Mouse (Mus musculus): ENCODE measurements at regions not wholly inside any gene's neighbourhood (a gene's known extent, or its start where the extent isn't known, plus 50 kb on each side); places are given as distances from the start of the nearest gene placed in this dataset.

DNA sequence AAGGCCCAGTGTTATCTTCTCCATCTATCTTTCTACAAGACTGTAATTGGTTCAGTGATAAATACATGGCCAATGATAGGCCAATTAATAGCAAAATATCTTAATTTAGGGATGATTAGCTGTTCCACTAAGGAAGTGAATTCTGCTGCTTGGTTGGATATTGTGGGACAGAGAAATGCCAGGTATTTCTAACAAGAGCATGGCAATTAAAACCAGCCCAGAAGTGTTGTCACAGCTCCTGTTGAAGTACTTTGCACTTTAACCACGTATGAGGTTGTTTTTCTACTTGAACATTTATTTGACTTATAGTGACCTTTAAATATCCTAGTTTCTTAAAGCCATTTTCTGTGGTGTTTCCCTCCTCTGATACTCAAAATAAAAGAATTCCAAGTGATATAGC is 65.7 kb upstream of the Acsl4 start:
- WGBS, result 63% methylated on average over 1 of the region's 1 CpGs
- Histone ChIP-seq H3K4me1 (replicated peaks) (no peaks in the 10 kb centered on the region), H3K4me2 (replicated peaks) (no peak overlapping the region), H3K36me3 (no peaks in the 10 kb centered on the region), H3K27me3 (peaks cover 10% of the 10 kb centered on the region; the same call in 1 of the 2 replicates), H3K9ac (replicated peaks) (no peak overlapping the region), H3K4me3 (replicated peaks) (no peak overlapping the region), H3K27ac (no peak overlapping the region), H3K9me3 (no peaks in the 10 kb centered on the region)
- no peak for ATAC-seq

DNA sequence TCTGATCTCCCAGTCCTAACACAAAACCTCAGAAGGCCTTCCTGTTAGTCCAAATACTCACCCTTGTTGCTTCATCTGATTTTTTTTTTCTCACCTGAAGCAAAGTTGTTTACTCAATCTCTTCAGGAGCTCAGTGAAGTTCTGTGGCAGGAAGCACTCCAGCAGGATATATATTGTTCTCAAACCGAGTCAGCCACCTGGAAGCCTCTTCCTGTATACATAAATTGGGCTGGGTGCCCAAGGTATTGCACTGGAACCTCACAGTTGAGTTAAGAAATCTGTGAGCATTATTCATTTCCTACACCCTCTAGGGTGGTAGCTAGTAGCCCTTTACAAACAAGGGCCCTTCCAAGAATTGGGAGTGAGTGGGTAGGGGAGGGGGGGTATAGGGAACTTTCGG is 73.8 kb upstream of the Acsl4 start:
- peaks cover 6% of the 10 kb centered on the region; the same call in 1 of the 2 replicates for H3K27me3 ChIP-seq
- H3K9me3 ChIP-seq, result no peaks in the 10 kb centered on the region
- no peaks in the 10 kb centered on the region for H3K4me1 ChIP-seq (replicated peaks)
- WGBS, result 76% methylated on average over 2 of the region's 2 CpGs
- no peaks in the 10 kb centered on the region for H3K36me3 ChIP-seq
- no peak overlapping the region for H3K9ac ChIP-seq (replicated peaks)
- no peak overlapping the region for H3K4me3 ChIP-seq (replicated peaks)
- H3K27ac ChIP-seq, result no peak overlapping the region
- no peak overlapping the region for H3K4me2 ChIP-seq (replicated peaks)
- ATAC-seq, result no peak

DNA sequence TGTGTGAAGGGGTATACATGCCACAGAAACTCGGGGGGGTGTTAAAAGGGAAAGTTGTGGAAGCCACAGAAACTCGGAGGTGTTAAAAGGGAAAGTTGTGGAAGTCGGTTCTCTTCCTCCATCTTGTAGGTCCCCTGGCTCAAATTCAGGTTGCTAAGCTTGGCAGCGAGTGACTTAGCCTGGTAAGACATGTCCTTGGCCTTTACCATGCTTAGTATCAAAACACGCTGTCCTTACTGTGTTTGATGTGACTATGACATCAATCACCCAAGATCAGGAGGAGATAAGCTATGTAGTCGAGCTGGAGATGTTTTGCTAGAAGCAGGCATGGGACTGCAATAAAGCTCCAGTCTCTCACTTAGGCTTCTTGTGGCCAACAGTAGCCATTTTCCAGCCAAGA is 74.4 kb upstream of the Acsl4 start:
- Histone ChIP-seq H3K4me2 (replicated peaks) (no peak overlapping the region), H3K4me3 (replicated peaks) (no peak overlapping the region), H3K36me3 (no peaks in the 10 kb centered on the region), H3K9ac (replicated peaks) (no peak overlapping the region), H3K27me3 (peaks cover 6% of the 10 kb centered on the region; the same call in 1 of the 2 replicates), H3K27ac (no peak overlapping the region), H3K9me3 (no peaks in the 10 kb centered on the region), H3K4me1 (replicated peaks) (no peaks in the 10 kb centered on the region)
- no peak for ATAC-seq
- WGBS, result 75% methylated on average over 6 of the region's 6 CpGs

DNA sequence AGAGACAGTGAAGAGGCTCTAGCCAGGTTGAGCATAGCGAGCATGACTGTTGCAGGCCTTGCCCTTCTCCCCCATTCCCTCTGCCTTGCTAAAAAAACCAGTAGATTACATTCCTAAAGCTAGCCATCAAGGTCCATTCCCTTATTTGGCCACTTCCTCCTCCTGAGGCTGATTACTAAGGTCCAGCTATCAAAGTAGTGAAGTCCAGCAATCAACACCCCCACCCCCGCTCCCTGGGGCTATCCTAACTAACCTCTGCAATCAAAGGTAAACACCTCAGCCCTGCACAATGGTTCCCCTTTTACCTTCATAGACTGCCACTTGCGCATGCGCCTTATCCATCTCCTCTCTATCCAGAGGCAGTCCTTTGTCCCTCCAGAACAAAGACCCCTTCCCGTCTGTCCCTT is 77.5 kb upstream of the Acsl4 start:
- Histone ChIP-seq H3K4me3 (replicated peaks) (no peak overlapping the region), H3K9ac (replicated peaks) (no peak overlapping the region), H3K36me3 (no peaks in the 10 kb centered on the region), H3K27me3 (peaks cover 6% of the 10 kb centered on the region; the same call in 1 of the 2 replicates), H3K9me3 (no peaks in the 10 kb centered on the region), H3K4me1 (replicated peaks) (no peaks in the 10 kb centered on the region), H3K27ac (no peak overlapping the region), H3K4me2 (replicated peaks) (no peak overlapping the region)
- 24% methylated on average over 5 of the region's 5 CpGs for WGBS
- ATAC-seq, result no peak

DNA sequence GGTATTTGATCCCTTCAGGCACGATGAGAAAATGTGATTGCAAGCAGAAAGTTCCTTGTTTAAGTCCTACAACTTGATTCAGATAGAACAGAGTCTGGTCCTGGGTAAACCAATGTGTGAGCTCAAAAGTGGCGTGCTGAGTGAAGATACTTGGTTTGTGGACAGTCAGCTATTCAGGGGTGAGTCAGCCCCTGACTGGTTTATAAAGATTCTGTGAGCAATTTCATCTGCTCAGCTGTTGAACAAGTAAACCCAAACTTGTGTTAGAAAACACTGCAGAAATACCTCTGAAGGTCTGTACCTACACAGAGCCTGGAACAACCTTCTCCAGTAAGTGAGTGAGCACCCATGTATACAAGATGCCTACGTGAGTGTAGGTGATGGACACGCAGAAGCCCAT is 78.1 kb upstream of the Acsl4 start:
- no peak overlapping the region for H3K4me2 ChIP-seq (replicated peaks)
- ATAC-seq, result no peak
- no peak overlapping the region for H3K27ac ChIP-seq
- H3K4me1 ChIP-seq (replicated peaks), result no peaks in the 10 kb centered on the region
- H3K4me3 ChIP-seq (replicated peaks), result no peak overlapping the region
- WGBS, result 41% methylated on average over 4 of the region's 4 CpGs
- H3K27me3 ChIP-seq, result peaks cover 2% of the 10 kb centered on the region; the same call in 1 of the 2 replicates
- no peaks in the 10 kb centered on the region for H3K36me3 ChIP-seq
- H3K9me3 ChIP-seq, result no peaks in the 10 kb centered on the region
- H3K9ac ChIP-seq (replicated peaks), result no peak overlapping the region

DNA sequence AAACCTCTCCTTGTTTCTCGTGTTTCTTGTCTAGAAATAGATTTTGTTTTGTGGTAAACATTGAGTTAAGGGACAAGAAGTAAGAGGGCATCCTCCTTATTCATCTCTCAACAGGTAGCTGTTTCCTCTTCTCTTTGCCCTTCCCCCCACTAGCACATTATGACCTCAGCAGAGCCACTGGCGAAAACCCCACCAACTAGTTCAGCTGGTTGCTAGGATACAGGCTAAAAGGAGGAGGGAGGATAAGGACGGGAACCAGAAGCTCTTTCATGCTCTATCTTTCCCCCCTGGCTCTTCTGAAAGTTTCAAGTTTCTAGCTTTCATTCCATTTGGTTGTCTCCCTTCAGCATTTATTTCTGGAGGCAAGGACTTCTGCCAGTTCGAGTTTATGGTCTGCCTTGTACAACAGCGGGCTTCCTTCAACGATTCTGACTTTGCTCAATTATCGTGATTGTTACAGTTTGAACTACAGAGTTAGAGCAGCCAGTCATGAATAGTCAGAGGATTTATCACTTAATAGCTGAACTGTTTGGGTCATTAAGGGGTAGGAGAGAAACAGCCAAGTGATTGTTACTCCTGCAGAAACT is 78.8 kb upstream of the Acsl4 start:
- H3K27me3 ChIP-seq, result no peaks in the 10 kb centered on the region; the same call in 1 of the 2 replicates
- no peak overlapping the region for H3K9ac ChIP-seq (replicated peaks)
- H3K36me3 ChIP-seq, result no peaks in the 10 kb centered on the region
- H3K4me3 ChIP-seq (replicated peaks), result no peak overlapping the region
- no peaks in the 10 kb centered on the region for H3K9me3 ChIP-seq
- no peaks in the 10 kb centered on the region for H3K4me1 ChIP-seq (replicated peaks)
- 32% methylated on average over 7 of the region's 7 CpGs for WGBS
- H3K27ac ChIP-seq, result no peak overlapping the region
- ATAC-seq, result no peak
- H3K4me2 ChIP-seq (replicated peaks), result no peak overlapping the region

DNA sequence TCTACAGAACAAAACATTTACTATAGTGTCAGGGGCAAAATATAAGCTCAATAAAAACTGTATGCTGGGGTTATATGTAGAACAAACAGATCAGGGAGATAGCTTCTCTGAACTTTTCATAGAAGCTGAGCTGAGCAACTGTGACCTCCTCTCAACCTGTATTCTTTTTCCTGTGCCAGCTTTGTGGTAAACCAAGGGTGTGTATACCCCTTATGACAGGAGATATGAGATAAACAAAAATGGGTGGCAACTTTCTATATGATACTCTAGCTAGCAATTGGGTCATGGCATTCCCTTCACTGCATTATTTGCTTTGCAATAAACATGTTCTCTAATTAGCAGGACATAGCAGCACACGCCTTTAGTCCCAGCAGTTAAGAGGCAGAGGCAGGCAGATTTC is 79.7 kb upstream of the Acsl4 start:
- WGBS, result 82% methylated on average over 1 of the region's 1 CpGs
- Histone ChIP-seq H3K27me3 (peaks cover 3% of the 10 kb centered on the region; the same call in 1 of the 2 replicates), H3K9ac (replicated peaks) (no peak overlapping the region), H3K36me3 (no peaks in the 10 kb centered on the region), H3K9me3 (no peaks in the 10 kb centered on the region), H3K27ac (no peak overlapping the region), H3K4me2 (replicated peaks) (no peak overlapping the region), H3K4me1 (replicated peaks) (no peaks in the 10 kb centered on the region), H3K4me3 (replicated peaks) (no peak overlapping the region)
- ATAC-seq, result no peak

DNA sequence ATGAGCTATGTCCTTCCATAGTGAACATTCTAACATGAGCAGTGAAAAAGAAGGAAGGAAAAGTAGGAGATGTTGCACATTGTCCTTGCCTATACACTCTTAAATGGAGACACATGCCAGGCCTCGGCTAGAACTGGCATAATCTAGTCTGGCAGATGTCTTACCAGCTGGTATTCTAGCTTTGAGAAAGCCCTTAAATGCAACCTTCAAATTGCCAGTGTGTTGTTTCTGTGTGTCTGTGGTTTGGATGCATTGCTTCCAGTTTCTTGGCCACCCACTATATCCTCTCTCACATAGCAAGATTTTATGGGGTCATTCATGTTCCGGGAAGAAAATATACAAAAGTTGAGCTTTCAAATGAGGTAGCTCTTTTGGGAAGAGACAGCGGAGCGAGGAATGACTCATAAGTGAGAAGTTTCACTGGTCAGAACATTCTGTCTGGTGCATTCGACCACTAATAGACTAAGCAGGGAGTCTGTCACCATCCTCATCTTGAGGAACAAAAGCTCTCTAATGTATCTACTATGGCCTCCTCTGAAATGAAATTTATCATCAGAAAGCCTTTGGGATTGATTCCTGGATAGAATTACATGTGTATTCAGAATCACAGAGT is 91.0 kb upstream of the Acsl4 start:
- H3K9ac ChIP-seq (replicated peaks), result no peak overlapping the region
- H3K36me3 ChIP-seq, result no peaks in the 10 kb centered on the region
- H3K4me1 ChIP-seq (replicated peaks), result no peaks in the 10 kb centered on the region
- ATAC-seq, result no peak
- H3K27me3 ChIP-seq, result peaks cover 21% of the 10 kb centered on the region
- no peak overlapping the region for H3K4me2 ChIP-seq (replicated peaks)
- 85% methylated on average over 5 of the region's 5 CpGs for WGBS
- H3K27ac ChIP-seq, result no peak overlapping the region
- H3K9me3 ChIP-seq, result no peaks in the 10 kb centered on the region
- H3K4me3 ChIP-seq (replicated peaks), result no peak overlapping the region

DNA sequence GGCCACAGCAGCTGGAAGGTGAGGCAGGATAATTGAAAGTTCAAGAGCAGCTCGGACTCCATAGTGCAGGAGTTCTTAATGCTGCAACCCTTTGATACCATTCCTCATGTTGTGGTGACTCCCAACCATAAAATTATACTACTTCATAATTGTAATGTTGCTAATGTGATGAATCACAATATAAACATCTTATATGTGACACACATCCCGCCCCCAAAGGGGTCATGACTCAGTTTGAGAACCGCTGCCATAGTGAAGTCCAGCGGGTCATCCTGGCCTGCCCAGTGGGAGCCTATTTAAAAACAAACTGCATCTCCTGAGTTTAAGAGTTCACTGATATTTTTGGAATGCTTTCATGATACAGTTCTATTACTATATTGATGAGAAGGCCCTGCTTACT is 97.7 kb upstream of the Acsl4 start:
- Histone ChIP-seq H3K4me1 (replicated peaks) (no peaks in the 10 kb centered on the region), H3K4me2 (replicated peaks) (no peak overlapping the region), H3K9ac (replicated peaks) (no peak overlapping the region), H3K27me3 (peaks cover 20% of the 10 kb centered on the region; the same call in 1 of the 2 replicates), H3K36me3 (no peaks in the 10 kb centered on the region), H3K9me3 (no peaks in the 10 kb centered on the region), H3K4me3 (replicated peaks) (no peak overlapping the region), H3K27ac (no peak overlapping the region)
- 83% methylated on average over 4 of the region's 4 CpGs for WGBS
- no peak for ATAC-seq

DNA sequence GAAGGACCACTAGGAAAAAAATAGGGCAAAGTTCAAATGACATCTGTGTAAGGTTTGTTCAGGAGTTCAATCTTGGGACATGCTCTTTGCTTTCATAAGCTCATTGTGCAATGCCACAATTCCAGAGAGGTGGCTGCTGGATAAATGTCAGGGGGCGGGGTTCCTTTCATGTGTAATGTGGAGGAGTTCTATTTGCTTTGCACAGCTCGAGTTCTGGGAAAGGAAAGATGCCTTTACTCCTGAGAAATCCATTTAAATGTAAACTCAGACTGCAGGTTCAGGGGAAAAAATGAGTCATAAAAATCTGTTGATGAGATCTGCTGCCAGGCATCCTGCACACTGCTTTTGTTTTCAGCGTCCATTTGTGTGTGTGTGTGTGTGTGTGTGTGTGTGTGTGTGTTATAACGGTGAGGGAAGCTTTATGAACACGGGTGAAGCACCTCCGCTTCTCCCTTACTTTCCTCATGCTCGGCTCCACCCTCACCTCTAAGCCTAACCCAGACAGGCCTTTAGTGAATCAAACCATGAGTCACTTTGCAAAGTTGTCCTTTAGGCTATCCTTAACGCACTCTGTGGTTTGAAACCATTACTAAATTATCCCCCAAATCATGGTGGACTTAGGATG is 99.9 kb upstream of the Acsl4 start:
- Histone ChIP-seq H3K27ac (no peak overlapping the region), H3K36me3 (no peaks in the 10 kb centered on the region), H3K4me1 (replicated peaks) (no peaks in the 10 kb centered on the region), H3K9me3 (no peaks in the 10 kb centered on the region), H3K4me2 (replicated peaks) (no peak overlapping the region), H3K9ac (replicated peaks) (no peak overlapping the region), H3K27me3 (peaks cover 20% of the 10 kb centered on the region; the same call in 1 of the 2 replicates), H3K4me3 (replicated peaks) (no peak overlapping the region)
- ATAC-seq, result no peak
- 78% methylated on average over 8 of the region's 8 CpGs for WGBS

DNA sequence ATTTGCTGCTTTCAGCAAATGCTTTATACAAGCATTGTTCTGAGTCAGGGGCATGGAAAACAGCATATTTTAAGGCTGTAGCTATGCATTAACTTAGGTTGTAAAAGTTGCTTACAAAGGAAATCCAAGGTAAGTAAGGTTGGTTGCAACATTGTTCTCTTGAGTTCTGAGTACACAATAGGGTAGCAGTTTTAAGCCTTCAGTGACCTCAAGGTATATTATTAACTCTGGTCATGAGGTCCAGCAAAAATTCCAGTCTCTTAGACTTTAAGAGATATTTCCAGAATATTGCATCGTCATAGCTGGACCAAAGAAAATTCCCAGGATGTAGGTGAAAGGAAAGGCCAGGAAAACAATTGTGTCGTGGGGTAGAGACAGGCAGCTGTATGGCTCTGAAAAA is 110.8 kb upstream of the Acsl4 start:
- Histone ChIP-seq H3K27ac (no peak overlapping the region), H3K4me3 (replicated peaks) (no peak overlapping the region), H3K27me3 (peaks cover 10% of the 10 kb centered on the region; the same call in 1 of the 2 replicates), H3K4me1 (replicated peaks) (no peaks in the 10 kb centered on the region), H3K9me3 (no peaks in the 10 kb centered on the region), H3K36me3 (no peaks in the 10 kb centered on the region), H3K4me2 (replicated peaks) (no peak overlapping the region), H3K9ac (replicated peaks) (no peak overlapping the region)
- 86% methylated on average over 2 of the region's 2 CpGs for WGBS
- ATAC-seq, result no peak

DNA sequence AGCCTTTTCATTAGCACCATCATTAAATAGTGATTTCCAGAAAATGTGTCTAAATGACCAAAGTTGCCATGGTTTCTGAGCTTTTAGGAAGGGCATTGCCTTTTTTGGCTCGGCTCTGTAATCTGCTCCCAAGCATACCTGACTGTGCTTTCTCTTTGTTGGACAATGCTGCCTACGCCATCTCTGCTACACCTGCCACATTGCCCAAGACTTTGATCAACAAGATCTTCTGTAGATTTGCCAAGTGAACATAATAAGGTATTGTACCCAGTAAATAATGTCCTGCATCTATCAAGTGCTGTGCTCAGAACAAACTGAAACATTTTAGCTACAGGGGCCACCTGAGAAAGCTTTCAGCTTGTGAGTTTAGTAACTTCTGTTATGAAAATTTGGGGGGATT is 114.6 kb upstream of the Acsl4 start:
- Histone ChIP-seq H3K36me3 (no peaks in the 10 kb centered on the region), H3K27me3 (peaks cover 4% of the 10 kb centered on the region; the same call in 1 of the 2 replicates), H3K27ac (no peak overlapping the region), H3K4me2 (replicated peaks) (no peak overlapping the region), H3K4me3 (replicated peaks) (no peak overlapping the region), H3K9ac (replicated peaks) (no peak overlapping the region), H3K9me3 (no peaks in the 10 kb centered on the region), H3K4me1 (replicated peaks) (no peaks in the 10 kb centered on the region)
- WGBS, result 79% methylated on average over 2 of the region's 2 CpGs
- no peak for ATAC-seq
